Mouse (Mus musculus) embryonic fibroblast, embryonic 13.5 days (primary cell): ENCODE results near the gene Slc38a1.

ENCODE experiments used
- CTCF ChIP-seq: IDR thresholded peaks from 2 replicates; pipeline ENCODE4 v1.5.1; 2011; ENCODE audit warnings: mild to moderate bottlenecking, control low read depth, low read length, moderate library complexity, borderline replicate concordance; ENCODE audit not compliant: insufficient read depth
- POLR2A ChIP-seq: IDR thresholded peaks from 2 replicates; pipeline ENCODE4 v1.6.1; 2011; ENCODE audit warnings: low read depth, mild to moderate bottlenecking, control low read depth, low read length, moderate library complexity

DNA sequence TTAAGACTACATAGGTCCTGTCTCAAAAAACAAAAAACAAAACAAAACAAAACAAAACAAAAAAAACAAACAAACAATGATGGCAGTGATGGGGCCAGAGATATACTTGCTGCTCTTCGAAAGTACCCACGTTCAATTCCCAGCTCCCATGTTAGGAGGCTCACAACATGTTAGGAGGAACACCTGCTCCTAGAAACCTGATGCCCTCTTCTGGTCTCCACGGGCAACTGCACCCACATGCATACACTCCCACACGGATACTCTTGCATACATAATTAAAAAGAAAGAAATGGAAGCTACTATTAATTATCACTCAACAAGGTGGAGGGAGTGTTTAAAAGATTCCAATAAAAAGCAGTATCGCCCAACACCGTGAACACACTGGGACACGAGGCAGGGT is 20.3 kb downstream of the Slc38a1 start:
- TF ChIP-seq POLR2A (no peak), CTCF (no peak)
